Mouse (Mus musculus): ENCODE measurements around the gene Nceh1. TPM values are rescaled to one million over a fixed set of nuclear protein-coding genes. Genes with fewer than 3 reads are reported as not detected.

Nceh1 gene
- total and polyA plus RNA-seq, 2 experiments: 8.9 to 32.5 TPM

GRCm38 (mm10) chr3:27317288-27318024, 134.7 kb downstream of the Nceh1 start:
- WGBS: 35% methylated on average over 4 of the region's 4 CpGs
- TF ChIP-seq POLR2A (IDR thresholded peaks at IDR 0.05; ENCODE audit: extremely low read depth, insufficient read depth, low read length) (no peak), CTCF (IDR thresholded peaks at IDR 0.05; ENCODE audit: low read depth, low read length) (no peak)
- no peaks in the 10 kb centered on the region for H3K79me2 ChIP-seq (ENCODE audit: control insufficient read depth, insufficient read depth, low read length)
- peaks cover 4% of the 10 kb centered on the region for H3K4me1 ChIP-seq (ENCODE audit: control insufficient read depth, insufficient read depth, low read length)
- peak overlapping the region; percentile 52 for H3K4me3 ChIP-seq (ENCODE audit: insufficient read depth, low read depth, low read length)
- H3K27ac ChIP-seq (replicated peaks; ENCODE audit: insufficient read depth, low read depth, low read length): peak overlapping the region; percentile 17
- H3K36me3 ChIP-seq (ENCODE audit: control insufficient read depth, insufficient read depth, low read length): no peaks in the 10 kb centered on the region
- H3K27me3 ChIP-seq (ENCODE audit: control insufficient read depth, insufficient read depth, low read length): no peaks in the 10 kb centered on the region
- no peak for DNase-seq (ENCODE audit: extremely low read depth, low read depth, low spot score)
- peak overlapping the region; percentile 64 for H3K9ac ChIP-seq (ENCODE audit: low read depth, low read length)

- no peaks in the 10 kb centered on the region; the same call in 1 of the 2 replicates for H3K79me2 ChIP-seq (ENCODE audit: control insufficient read depth, insufficient read depth, low read length)
- H3K4me3 ChIP-seq (ENCODE audit: insufficient read depth, low read depth, low read length): no peak overlapping the region
- H3K36me3 ChIP-seq (ENCODE audit: control insufficient read depth, insufficient read depth, low read length): no peaks in the 10 kb centered on the region
- peak overlapping the region; percentile 76; the same call in 1 of the 2 replicates for H3K27ac ChIP-seq (replicated peaks; ENCODE audit: insufficient read depth, low read depth, low read length)
- peaks cover 2% of the 10 kb centered on the region for H3K4me1 ChIP-seq (ENCODE audit: control insufficient read depth, insufficient read depth, low read length)
- no peaks in the 10 kb centered on the region for H3K27me3 ChIP-seq (ENCODE audit: control insufficient read depth, insufficient read depth, low read length)
- TF ChIP-seq CTCF (IDR thresholded peaks at IDR 0.05; ENCODE audit: low read depth, low read length): no peak
- TF ChIP-seq POLR2A (IDR thresholded peaks at IDR 0.05; ENCODE audit: extremely low read depth, insufficient read depth, low read length): no peak
- H3K9ac ChIP-seq (ENCODE audit: low read depth, low read length): no peak overlapping the region
- peak; percentile 75 for DNase-seq (ENCODE audit: extremely low read depth, low read depth, low spot score)
- WGBS: 78% methylated on average over 1 of the region's 1 CpGs
Measured at GRCm38 (mm10) chr3:27319650-27320049, 136.9 kb downstream of the Nceh1 start.

- TF ChIP-seq CTCF (IDR thresholded peaks at IDR 0.05; ENCODE audit: low read depth, low read length) (0 out of 2 replicates have a peak, but pooled peaks have one; percentile 24), POLR2A (IDR thresholded peaks at IDR 0.05; ENCODE audit: extremely low read depth, insufficient read depth, low read length) (no peak)
- H3K27ac ChIP-seq (replicated peaks; ENCODE audit: insufficient read depth, low read depth, low read length): peak overlapping the region; percentile 79
- peak overlapping the region; percentile 8; the same call in 1 of the 2 replicates for H3K4me3 ChIP-seq (ENCODE audit: insufficient read depth, low read depth, low read length)
- peak; percentile 82 for DNase-seq (ENCODE audit: extremely low read depth, low read depth, low spot score)
- 48% methylated on average over 9 of the region's 9 CpGs for WGBS
- H3K79me2 ChIP-seq (ENCODE audit: control insufficient read depth, insufficient read depth, low read length): no peaks in the 10 kb centered on the region; the same call in 1 of the 2 replicates
- H3K27me3 ChIP-seq (ENCODE audit: control insufficient read depth, insufficient read depth, low read length): no peaks in the 10 kb centered on the region
- H3K9ac ChIP-seq (ENCODE audit: low read depth, low read length): no peak overlapping the region; the same call in none of the 2 replicates
- H3K36me3 ChIP-seq (ENCODE audit: control insufficient read depth, insufficient read depth, low read length): no peaks in the 10 kb centered on the region
- peaks cover 2% of the 10 kb centered on the region for H3K4me1 ChIP-seq (ENCODE audit: control insufficient read depth, insufficient read depth, low read length)
Measured at GRCm38 (mm10) chr3:27320613-27321495, 138.1 kb downstream of the Nceh1 start.

- H3K79me2 ChIP-seq (ENCODE audit: control insufficient read depth, insufficient read depth, low read length): no peaks in the 10 kb centered on the region; the same call in 1 of the 2 replicates
- no peak overlapping the region for H3K27ac ChIP-seq (replicated peaks; ENCODE audit: insufficient read depth, low read depth, low read length)
- no peak overlapping the region for H3K9ac ChIP-seq (ENCODE audit: low read depth, low read length)
- no peaks in the 10 kb centered on the region for H3K27me3 ChIP-seq (ENCODE audit: control insufficient read depth, insufficient read depth, low read length)
- no peaks in the 10 kb centered on the region for H3K36me3 ChIP-seq (ENCODE audit: control insufficient read depth, insufficient read depth, low read length)
- H3K4me1 ChIP-seq (ENCODE audit: control insufficient read depth, insufficient read depth, low read length): peaks cover 2% of the 10 kb centered on the region
- 90% methylated on average over 9 of the region's 9 CpGs for WGBS
- TF ChIP-seq POLR2A (IDR thresholded peaks at IDR 0.05; ENCODE audit: extremely low read depth, insufficient read depth, low read length) (no peak), CTCF (IDR thresholded peaks at IDR 0.05; ENCODE audit: low read depth, low read length) (no peak)
- no peak overlapping the region for H3K4me3 ChIP-seq (ENCODE audit: insufficient read depth, low read depth, low read length)
- DNase-seq (ENCODE audit: extremely low read depth, low read depth, low spot score): no peak
Measured at GRCm38 (mm10) chr3:27322591-27322990, 139.8 kb downstream of the Nceh1 start.

DNA sequence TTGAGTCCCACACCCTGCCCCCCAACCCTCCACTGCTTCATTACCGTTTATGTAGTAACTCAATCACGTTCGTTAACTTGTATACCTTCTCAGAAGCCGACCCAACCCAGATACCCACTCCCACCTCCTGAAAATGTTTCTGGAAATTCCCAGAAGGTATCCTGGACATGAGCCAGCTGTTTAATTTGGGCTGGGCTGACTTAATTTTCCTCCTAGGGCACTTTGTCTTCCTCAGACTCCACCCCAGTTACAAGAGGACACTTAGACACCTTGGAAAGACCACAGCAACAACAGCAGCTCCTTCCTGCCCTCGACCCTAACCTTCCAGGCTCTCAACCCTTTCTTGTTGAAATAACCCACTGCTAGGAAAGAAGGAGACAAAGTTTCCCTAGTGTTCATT, 140.8 kb downstream of the Nceh1 start:
- Histone ChIP-seq H3K27me3 (ENCODE audit: control insufficient read depth, insufficient read depth, low read length) (no peaks in the 10 kb centered on the region), H3K4me3 (ENCODE audit: insufficient read depth, low read depth, low read length) (no peak overlapping the region), H3K4me1 (ENCODE audit: control insufficient read depth, insufficient read depth, low read length) (peaks cover 2% of the 10 kb centered on the region), H3K79me2 (ENCODE audit: control insufficient read depth, insufficient read depth, low read length) (no peaks in the 10 kb centered on the region; the same call in 1 of the 2 replicates), H3K9ac (ENCODE audit: low read depth, low read length) (no peak overlapping the region), H3K27ac (replicated peaks; ENCODE audit: insufficient read depth, low read depth, low read length) (no peak overlapping the region), H3K36me3 (ENCODE audit: control insufficient read depth, insufficient read depth, low read length) (no peaks in the 10 kb centered on the region)
- WGBS: 81% methylated on average over 5 of the region's 5 CpGs
- no peak for DNase-seq (ENCODE audit: extremely low read depth, low read depth, low spot score)
- TF ChIP-seq POLR2A (IDR thresholded peaks at IDR 0.05; ENCODE audit: extremely low read depth, insufficient read depth, low read length) (no peak), CTCF (IDR thresholded peaks at IDR 0.05; ENCODE audit: low read depth, low read length) (no peak)
